9 mouse cellular contexts compared by ENCODE assay signal in the genomic region with DNA sequence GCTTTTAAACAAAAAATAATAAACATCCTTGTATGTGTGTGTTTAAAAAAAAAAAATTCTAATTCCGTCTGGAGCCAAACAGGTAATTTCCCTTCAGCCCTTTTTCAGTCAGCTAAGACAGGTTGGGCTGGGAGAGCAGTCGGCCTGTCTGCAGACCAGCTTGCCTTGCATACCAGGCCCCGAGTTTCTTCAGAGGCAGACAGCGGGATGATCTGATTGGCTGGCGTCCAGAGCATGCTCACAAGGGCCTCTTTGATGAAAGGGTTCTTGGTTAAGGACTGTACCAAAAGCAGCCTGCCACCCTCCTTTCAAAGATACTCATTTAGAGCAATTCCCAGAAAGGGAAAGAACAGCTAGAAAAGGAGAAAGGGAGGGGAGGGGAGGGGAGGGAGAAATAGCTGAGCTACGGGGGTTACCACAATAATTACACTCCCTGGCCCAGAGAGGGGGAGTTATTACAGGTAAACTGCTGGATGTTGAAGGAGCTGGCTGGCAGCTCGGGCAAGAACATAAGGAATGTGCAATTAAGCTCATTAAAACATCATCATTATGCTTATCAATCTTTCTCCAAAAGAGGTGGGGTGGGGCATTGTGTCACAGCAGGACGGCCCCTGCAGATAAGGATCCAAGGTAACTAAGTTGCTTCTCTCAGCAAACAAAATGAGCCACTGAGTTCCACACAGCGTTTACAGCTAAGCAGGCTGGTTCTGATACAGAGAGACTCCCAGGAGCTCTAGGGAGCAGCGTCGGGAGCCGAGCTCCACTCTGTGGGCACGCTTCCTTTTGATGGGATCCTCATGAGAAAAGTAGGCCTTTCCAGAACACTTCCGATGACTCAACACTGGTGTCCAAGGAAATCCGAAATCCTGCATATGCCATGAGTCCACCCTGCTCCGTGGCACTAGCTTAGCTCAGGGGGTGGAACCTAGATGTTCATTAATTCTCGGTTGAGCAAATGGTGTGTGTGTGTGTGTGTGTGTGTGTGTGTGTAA.
DNase-seq lines count a peak whose midpoint lies in the region; ATAC-seq and TF ChIP-seq lines count a peak whose summit lies in the region.
"Had no signal": no experiment of that assay in that cellular context is flagged by ENCODE, and none has a peak within 500 bp of the region (broad histone marks: within the 10 kb centered on the region; RNA-seq: fewer than 3 reads in every experiment).

No protein-coding gene starts in this region.

- peaks cover 14% of the 10 kb centered on the region for H3K4me1 ChIP-seq in kidney, adult 2 months (ENCODE audit: control insufficient read depth, insufficient read depth, low read length)
- peaks cover 2% of the 10 kb centered on the region; the same call in 1 of the 2 replicates for H3K4me1 ChIP-seq in midbrain, embryonic 11.5 days (ENCODE audit: control insufficient read depth, insufficient read depth, low read length)

- 52% methylated on average over 17 of the region's 17 CpGs for WGBS in kidney, adult 2 months
- WGBS in midbrain, embryonic 11.5 days, result 58% methylated on average over 17 of the region's 17 CpGs

- DNase-seq in kidney, adult 2 months, result peak; percentile 43
- DNase-seq in kidney, adult 11 months, result no peak
- DNase-seq in adrenal gland, postnatal 36 days, result peak; percentile 64 to 70
- peak; percentile 73 for DNase-seq in forelimb bud, embryonic 11.5 days (ENCODE audit: low read depth, low spot score)
- peak; percentile 25 to 51 for DNase-seq in layer of hippocampus, adult 18-20 months (ENCODE audit: low spot score in 2 of 2)
- DNase-seq in midbrain, embryonic 11.5 days (ENCODE audit: low spot score, missing footprints), result no peak
- no peak for DNase-seq in spleen, adult 18-20 months
- no peak for DNase-seq in gastrocnemius, postnatal 14 days

- no peaks in the 10 kb centered on the region for H3K27me3 ChIP-seq in kidney, adult 2 months (replicated peaks; ENCODE audit: control insufficient read depth, insufficient read depth, low read length)
- no peaks in the 10 kb centered on the region for H3K27me3 ChIP-seq in midbrain, embryonic 11.5 days (ENCODE audit: control insufficient read depth, insufficient read depth, low read length)
- H3K27me3 ChIP-seq: Patski had no signal

- H3K4me2 ChIP-seq in midbrain, embryonic 11.5 days, result no peak overlapping the region

- intact Hi-C loops in gastrocnemius, postnatal 14 days (cut with DNase I; ENCODE audit: low total_unique reads), result no loop called here

- H3K27ac ChIP-seq in kidney, adult 2 months (ENCODE audit: insufficient read depth, low read depth, low read length), result no peak overlapping the region
- H3K27ac ChIP-seq in midbrain, embryonic 11.5 days (ENCODE audit: low read depth, low read length), result no peak overlapping the region

- peak; percentile 81 for ATAC-seq in midbrain, embryonic 11.5 days (ENCODE audit: low FRiP score)
- ATAC-seq: Patski had no signal

- no peak for TF ChIP-seq CTCF in kidney, adult 2 months (conservative IDR thresholded peaks at IDR 0.05; ENCODE audit: insufficient read depth, insufficient read length, low read depth, low read length)

- no peak overlapping the region for H3K9ac ChIP-seq in midbrain, embryonic 11.5 days (ENCODE audit: low read length)

- no peak overlapping the region for H3K4me3 ChIP-seq in kidney, adult 2 months (ENCODE audit: insufficient read depth, low read depth, low read length)
- H3K4me3 ChIP-seq in midbrain, embryonic 11.5 days (ENCODE audit: low read depth, low read length), result no peak overlapping the region

- H3K9me3 ChIP-seq in midbrain, embryonic 11.5 days (ENCODE audit: control insufficient read depth, low read length), result no peaks in the 10 kb centered on the region

- no peak for TF ChIP-seq POLR2A in kidney, adult 2 months (IDR thresholded peaks at IDR 0.05; ENCODE audit: low read depth, low read length)

- no peaks in the 10 kb centered on the region for H3K36me3 ChIP-seq in kidney, adult 2 months (ENCODE audit: control insufficient read depth, insufficient read depth, low read length)
- no peaks in the 10 kb centered on the region for H3K36me3 ChIP-seq in midbrain, embryonic 11.5 days (ENCODE audit: control insufficient read depth, insufficient read depth, low read length)

Comparison
In these comparisons a context has a peak if more than half of its experiments do, and no peak if none do; other contexts are left out.
1. DNase-seq: peak in kidney, adult 2 months (single experiment), adrenal gland, postnatal 36 days (2 of 2), forelimb bud, embryonic 11.5 days (single experiment) and layer of hippocampus, adult 18-20 months (2 of 2); none in kidney, adult 11 months (single experiment), midbrain, embryonic 11.5 days (single experiment), spleen, adult 18-20 months (0 of 2) and gastrocnemius, postnatal 14 days (single experiment).